In the genomic region with DNA sequence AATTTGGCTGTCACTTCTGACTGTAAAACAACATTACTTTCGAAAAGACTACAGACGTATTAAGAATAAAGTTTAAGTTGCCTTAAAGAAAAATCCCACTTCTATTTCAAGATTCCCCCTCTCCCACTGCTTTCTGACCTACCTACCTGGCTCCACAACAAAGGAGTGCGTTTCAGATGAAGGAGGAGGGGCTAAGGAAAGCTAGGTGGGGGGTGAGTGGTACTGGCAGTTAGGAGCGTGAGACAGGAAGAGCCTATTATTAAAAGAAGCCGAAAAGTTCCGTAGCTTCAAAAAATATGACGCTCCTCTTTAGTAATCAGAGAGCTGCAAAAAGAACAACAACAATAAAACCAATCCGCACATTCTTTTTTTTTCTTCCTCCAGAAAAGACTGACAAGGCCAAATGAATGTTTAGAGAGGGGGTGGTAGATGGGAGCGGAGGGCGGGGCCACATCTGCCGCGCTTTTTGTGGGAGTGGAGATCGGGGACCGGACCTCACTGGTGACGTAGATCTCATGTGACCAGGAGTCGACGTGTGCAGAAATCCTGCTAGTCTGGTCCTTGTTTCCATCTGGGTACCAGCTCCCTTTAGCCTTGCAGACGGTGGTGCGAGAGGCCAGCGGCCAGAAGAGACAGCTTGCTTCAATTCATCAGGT, we compare ENCODE assay signal across 8 mouse cellular contexts. TPM values are rescaled to one million over a fixed set of nuclear protein-coding genes. Genes with fewer than 3 reads are reported as not detected.
DNase-seq lines count a peak whose midpoint lies in the region; ATAC-seq and TF ChIP-seq lines count a peak whose summit lies in the region.

A gene (plus strand): TSS at position 506 of the 656 bp plus-strand sequence.

- H3K27ac ChIP-seq in CH12.LX (ENCODE audit: insufficient read depth, low read depth), result no peak within 1 kb of the TSS
- H3K27ac ChIP-seq in forebrain, embryonic 13.5 days, result peak within 1 kb of the TSS; percentile 83
- H3K27ac ChIP-seq in liver, postnatal 0 days (ENCODE audit: low read depth), result peak within 1 kb of the TSS; percentile 41
- H3K27ac ChIP-seq in neural tube, embryonic 14.5 days (ENCODE audit: low read depth, low read length), result peak within 1 kb of the TSS; percentile 75

- no peak for TF ChIP-seq EP300 in CH12.LX (IDR thresholded peaks at IDR 0.05; ENCODE audit: low read length)
- 0 out of 2 replicates have a peak, but pooled peaks have one; percentile 9 for TF ChIP-seq EP300 in liver, postnatal 0 days (IDR thresholded peaks at IDR 0.05; ENCODE audit: low read depth)

- DNase-seq in CH12.LX (ENCODE audit: extremely low read depth), result peak; percentile 80
- peak; percentile 78 for DNase-seq in c-Kit-positive CD71-positive TER-119-positive erythroid progenitor cells, embryonic 14.5 days (ENCODE audit: low spot score)
- DNase-seq in heart, postnatal 10 days, result peak; percentile 77 to 79
- peak; percentile 58 for DNase-seq in large intestine, adult 2 months (ENCODE audit: low read depth, low spot score)
- peak; percentile 82 for DNase-seq in liver, postnatal 0 days
- peak; percentile 82 for DNase-seq in testis, postnatal 10 days (ENCODE audit: low spot score)

- H3K9ac ChIP-seq in CH12.LX (ENCODE audit: insufficient read depth, low read depth), result peak within 1 kb of the TSS; percentile 90
- H3K9ac ChIP-seq in forebrain, embryonic 13.5 days, result peak within 1 kb of the TSS; percentile 77
- peak within 1 kb of the TSS; percentile 64 for H3K9ac ChIP-seq in liver, postnatal 0 days (replicated peaks)
- peak within 1 kb of the TSS; percentile 62 for H3K9ac ChIP-seq in neural tube, embryonic 14.5 days (replicated peaks; ENCODE audit: low read depth, low read length)

- no peaks in the 10 kb centered on the region for H3K9me3 ChIP-seq in CH12.LX (replicated peaks; ENCODE audit: low read length)
- H3K9me3 ChIP-seq in forebrain, embryonic 13.5 days (replicated peaks), result no peaks in the 10 kb centered on the region
- no peaks in the 10 kb centered on the region for H3K9me3 ChIP-seq in liver, postnatal 0 days (ENCODE audit: low read length)
- H3K9me3 ChIP-seq in neural tube, embryonic 14.5 days (ENCODE audit: control insufficient read depth, low read length), result no peaks in the 10 kb centered on the region

- dilution Hi-C loops in CH12.LX (cut with MboI; ENCODE audit: extremely low pct_ligation_motif_present, extremely low pct_unique_long_range_greater_than_20kb, low sequenced_read_pairs), result no loop called here

- peak; percentile 96 for ATAC-seq in forebrain, embryonic 13.5 days
- peak; percentile 96 for ATAC-seq in liver, postnatal 0 days
- ATAC-seq in neural tube, embryonic 14.5 days (ENCODE audit: low read depth), result peak; percentile 95

- intact Hi-C loops in heart, postnatal 10 days (cut with DNase I), result no loop called here

- peaks cover 6% of the 10 kb centered on the region; the same call in 1 of the 2 replicates for H3K79me2 ChIP-seq in CH12.LX (replicated peaks; ENCODE audit: control insufficient read depth, extremely low read depth, insufficient read depth, poor library complexity, severe bottlenecking)

- peaks cover 0 to 11% of the 10 kb centered on the region in 2 experiments for H3K36me3 ChIP-seq in CH12.LX (replicated peaks in 1 of 2; ENCODE audit: control insufficient read depth in 1 of 2, insufficient read depth in 1 of 2, low read length in 1 of 2)
- peaks cover 12% of the 10 kb centered on the region; the same call in 1 of the 2 replicates for H3K36me3 ChIP-seq in forebrain, embryonic 13.5 days (ENCODE audit: poor library complexity, severe bottlenecking)
- H3K36me3 ChIP-seq in liver, postnatal 0 days (replicated peaks; ENCODE audit: insufficient read depth, low read length), result no peaks in the 10 kb centered on the region
- no peaks in the 10 kb centered on the region for H3K36me3 ChIP-seq in neural tube, embryonic 14.5 days (ENCODE audit: control insufficient read depth, insufficient read depth, low read length)

- H3K4me3 ChIP-seq in CH12.LX (replicated peaks in 1 of 3; ENCODE audit: low read depth in 2 of 3, low read length in 2 of 3, poor library complexity in 1 of 3), result peak within 1 kb of the TSS; percentile 63 to 86 (median 76)
- peak within 1 kb of the TSS; percentile 61 for H3K4me3 ChIP-seq in forebrain, embryonic 13.5 days
- H3K4me3 ChIP-seq in liver, postnatal 0 days (ENCODE audit: low read depth, low read length), result peak within 1 kb of the TSS; percentile 65
- H3K4me3 ChIP-seq in neural tube, embryonic 14.5 days (ENCODE audit: low read depth, low read length), result peak within 1 kb of the TSS; percentile 52

- no peaks in the 10 kb centered on the region for H3K4me1 ChIP-seq in CH12.LX (ENCODE audit: control insufficient read depth in 1 of 2, insufficient read depth in 2 of 2)
- peaks cover 4% of the 10 kb centered on the region; the same call in 1 of the 2 replicates for H3K4me1 ChIP-seq in forebrain, embryonic 13.5 days
- H3K4me1 ChIP-seq in liver, postnatal 0 days (ENCODE audit: insufficient read depth), result no peaks in the 10 kb centered on the region
- no peaks in the 10 kb centered on the region for H3K4me1 ChIP-seq in neural tube, embryonic 14.5 days (ENCODE audit: control insufficient read depth, insufficient read depth, low read length)

- in situ Hi-C loops in CH12.LX (cut with MboI; ENCODE audit: low pct_ligation_motif_present, low pct_unique_long_range_greater_than_20kb, low sequenced_read_pairs), result no loop called here

- no peaks in the 10 kb centered on the region for H3K27me3 ChIP-seq in CH12.LX (replicated peaks)
- no peaks in the 10 kb centered on the region for H3K27me3 ChIP-seq in forebrain, embryonic 13.5 days
- H3K27me3 ChIP-seq in liver, postnatal 0 days (ENCODE audit: insufficient read depth, low read length), result no peaks in the 10 kb centered on the region
- H3K27me3 ChIP-seq in neural tube, embryonic 14.5 days (ENCODE audit: control insufficient read depth, insufficient read depth, low read length), result no peaks in the 10 kb centered on the region

- TF ChIP-seq CTCF in CH12.LX (conservative IDR thresholded peaks at IDR 0.05 in 1 of 2, IDR thresholded peaks at IDR 0.05 in 1 of 2; ENCODE audit: low read depth in 2 of 2, low read length in 2 of 2), result no peak
- no peak for TF ChIP-seq CTCF in liver, postnatal 0 days (IDR thresholded peaks at IDR 0.05; ENCODE audit: low read depth)

- WGBS in forebrain, embryonic 13.5 days, result 17% methylated on average over 20 of the region's 20 CpGs
- WGBS in large intestine, adult 2 months, result 19% methylated on average over 20 of the region's 20 CpGs
- WGBS in liver, postnatal 0 days (ENCODE audit: insufficient replicate concordance), result 19% methylated on average over 20 of the region's 20 CpGs
- 21% methylated on average over 20 of the region's 20 CpGs for WGBS in neural tube, embryonic 14.5 days

- peak; percentile 72 for TF ChIP-seq POLR2A in CH12.LX (IDR thresholded peaks at IDR 0.05; ENCODE audit: low read depth, low read length)

- H3K4me2 ChIP-seq in CH12.LX (ENCODE audit: insufficient read depth, low read depth, poor library complexity, severe bottlenecking), result peak within 1 kb of the TSS; percentile 78
- peak within 1 kb of the TSS; percentile 55 for H3K4me2 ChIP-seq in forebrain, embryonic 13.5 days
- H3K4me2 ChIP-seq in liver, postnatal 0 days (ENCODE audit: low read depth, low read length), result peak within 1 kb of the TSS; percentile 78
- H3K4me2 ChIP-seq in neural tube, embryonic 14.5 days (ENCODE audit: low read depth, low read length), result peak within 1 kb of the TSS; percentile 44

- no peak for TF ChIP-seq RAD21 in CH12.LX (IDR thresholded peaks at IDR 0.05; ENCODE audit: low read depth, low read length)

TF ChIP-seq in CH12.LX, 34 proteins besides CTCF, POLR2A, EP300 and RAD21 (continues in another document):
- TF ChIP-seq CHD2 (IDR thresholded peaks at IDR 0.05; ENCODE audit: low read length) (no peak; the same call in 1 of the 2 replicates), PAX5 (IDR thresholded peaks at IDR 0.05; ENCODE audit: low read length) (no peak), MAX (IDR thresholded peaks at IDR 0.05; ENCODE audit: low read length) (peak; percentile 25; the same call in 1 of the 2 replicates), E2F4 (IDR thresholded peaks at IDR 0.05; ENCODE audit: insufficient replicate concordance, low read depth, low read length) (peak; percentile 75; the same call in 1 of the 2 replicates), MAZ (IDR thresholded peaks at IDR 0.05; ENCODE audit: low read depth, low read length) (no peak), MXI1 (IDR thresholded peaks at IDR 0.05; ENCODE audit: low read depth, low read length) (peak; percentile 36; the same call in 1 of the 2 replicates), ELF1 (IDR thresholded peaks at IDR 0.05; ENCODE audit: low read depth, low read length) (no peak; the same call in 1 of the 2 replicates), MAFK (IDR thresholded peaks at IDR 0.05; ENCODE audit: insufficient replicate concordance, low read length) (no peak), ZNF384 (IDR thresholded peaks at IDR 0.05; ENCODE audit: low read depth, low read length) (0 out of 2 replicates have a peak, but pooled peaks have one; percentile 19), USF2 (conservative IDR thresholded peaks at IDR 0.05; ENCODE audit: low read depth, low read length) (peak; percentile 40; the same call in 1 of the 2 replicates), ZMIZ1 (IDR thresholded peaks at IDR 0.05; ENCODE audit: low read depth, low read length) (peak; percentile 67; the same call in 1 of the 2 replicates), NELFE (IDR thresholded peaks at IDR 0.05; ENCODE audit: low read depth, low read length) (peak; percentile 77), JUN (IDR thresholded peaks at IDR 0.05; ENCODE audit: insufficient read depth, low read depth, low read length) (no peak), SIN3A (IDR thresholded peaks at IDR 0.05; ENCODE audit: low read length) (peak; percentile 66; the same call in 1 of the 2 replicates), HCFC1 (IDR thresholded peaks at IDR 0.05; ENCODE audit: low read depth, low read length) (peak; percentile 46), POLR2AphosphoS2 (IDR thresholded peaks at IDR 0.05; ENCODE audit: low read depth, low read length) (no peak), RCOR1 (conservative IDR thresholded peaks at IDR 0.05; ENCODE audit: low read depth, low read length) (no peak), TCF12 (IDR thresholded peaks at IDR 0.05; ENCODE audit: low read depth, low read length) (peak; percentile 43; the same call in 1 of the 2 replicates), KAT2A (IDR thresholded peaks at IDR 0.05; ENCODE audit: insufficient replicate concordance, low read length) (no peak)

RNA-seq across cellular contexts. Expression of the gene that starts here (rescaled TPM):
- total RNA-seq in CH12.LX (2012; rRNA removed), result 79.9 and 80.4 TPM in 2 replicates
- 197 and 242 TPM in 2 replicates for total RNA-seq in CH12.LX (2014; rRNA removed)
- 147 and 148 TPM in 2 replicates for polyA plus RNA-seq in CH12.LX (2012; ENCODE audit: insufficient read length, low read depth)
- polyA plus RNA-seq in forebrain, embryonic 13.5 days (2015; fragmentation: Nextera tagmentation; extraction: Ambion mirVana), result 385 and 419 TPM in 2 replicates
- total RNA-seq in heart, postnatal 10 days (2021), result 100 to 1,000 TPM in 1 of 2 experiments, 10 to 100 TPM in 1; 99.6 to 103 TPM
- 11.0 and 19.8 TPM in 2 replicates for polyA plus RNA-seq in large intestine, adult 2 months (2012; rRNA removed)
- polyA plus RNA-seq in liver, postnatal 0 days (2015; fragmentation: Nextera tagmentation; extraction: Ambion mirVana), result 220 and 246 TPM in 2 replicates
- polyA plus RNA-seq in neural tube, embryonic 14.5 days (2014; fragmentation: Nextera tagmentation; extraction: Ambion mirVana), result 268 and 285 TPM in 2 replicates
